Mouse (Mus musculus) T-helper 1 cell (primary cell): ENCODE measurements around the gene Dcakd.

ENCODE experiments used
- in situ Hi-C: fragments of 300-600 bp; cut with MboI, MseI; formaldehyde crosslinking; loops from one replicate; pipeline ENCODE4 v1.15.1; 2025; ENCODE audit warnings: high pct_unique_total_duplicates

The Dcakd gene

DNA sequence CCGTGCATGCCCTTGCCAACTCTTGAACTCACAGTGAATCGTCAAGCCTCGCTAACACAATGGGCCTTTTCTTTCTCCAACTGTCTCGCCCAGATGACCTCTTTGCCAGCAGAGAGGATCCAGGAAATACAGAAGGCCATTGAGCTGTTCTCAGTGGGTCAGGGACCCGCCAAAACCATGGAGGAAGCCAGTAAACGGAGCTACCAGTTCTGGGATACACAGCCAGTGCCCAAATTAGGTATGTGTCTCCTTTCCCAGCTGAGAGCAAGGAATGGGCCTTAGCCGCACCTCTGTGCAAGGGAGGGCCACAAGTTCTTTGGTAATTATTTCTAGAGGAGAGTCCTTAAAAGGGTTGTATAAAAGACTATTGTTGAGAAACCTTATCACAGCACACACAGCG is 18.2 kb upstream of the Dcakd start:
- in situ Hi-C loops, result no loop called here

DNA sequence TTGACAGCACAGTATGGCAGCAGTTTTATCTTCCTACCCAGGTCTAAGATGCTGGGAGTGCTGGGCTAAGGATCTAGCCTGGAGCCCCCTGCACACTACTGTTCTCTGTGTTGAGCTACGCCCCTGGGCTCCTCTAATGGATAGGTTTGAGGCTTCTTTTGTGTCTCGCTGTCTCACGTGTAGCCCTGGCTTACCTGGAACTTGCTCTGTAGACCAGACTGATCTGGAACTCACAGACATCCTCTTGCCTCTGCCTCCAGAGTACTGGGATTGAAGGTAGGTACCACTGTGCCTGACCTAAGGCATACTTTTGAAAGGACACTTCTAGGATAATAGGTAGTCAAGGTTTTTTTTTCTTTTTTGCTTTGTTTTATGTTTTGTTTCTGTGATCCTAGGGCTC is 15.8 kb upstream of the Dcakd start:
- in situ Hi-C loops, result no loop called here

DNA sequence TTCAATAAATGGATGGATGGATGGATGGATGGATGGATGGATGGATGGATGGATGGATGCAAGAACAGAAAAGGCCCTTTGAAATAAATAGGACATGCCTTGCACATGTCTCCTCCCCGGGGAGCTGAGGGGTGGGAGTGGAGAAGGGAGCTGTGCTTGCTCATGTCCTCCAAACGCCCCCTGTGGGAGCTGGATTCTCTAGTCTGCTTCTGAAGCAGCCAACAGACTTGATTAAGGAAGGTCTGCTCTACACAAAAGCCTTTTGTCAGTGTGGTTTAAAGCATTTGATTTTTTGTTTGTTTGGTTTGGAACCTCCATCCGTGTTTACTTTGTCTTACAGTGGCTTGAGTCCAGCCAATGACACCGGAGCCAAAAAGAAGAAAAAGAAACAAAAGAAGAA is 14.7 kb upstream of the Dcakd start:
- in situ Hi-C loops, result no loop called here

DNA sequence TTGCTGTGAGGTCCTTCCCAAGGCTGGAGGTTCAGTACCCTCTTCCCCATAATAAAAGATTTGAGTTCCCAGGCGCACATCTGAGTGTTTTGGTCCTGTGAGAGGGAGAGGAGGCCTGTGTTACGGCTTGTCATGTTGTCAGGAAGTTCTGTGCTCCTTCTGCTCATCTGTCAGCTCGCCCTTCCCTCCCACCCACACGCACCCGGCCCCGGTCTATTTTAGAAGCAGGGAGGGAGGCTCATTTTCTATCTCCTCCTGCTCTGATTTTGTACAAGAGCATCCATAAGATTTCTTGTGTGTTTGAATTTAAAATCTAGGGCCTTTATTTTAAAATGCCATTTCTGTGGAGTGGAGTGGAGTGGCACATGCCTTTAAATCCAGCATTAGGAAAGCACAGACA is 9.9 kb upstream of the Dcakd start:
- in situ Hi-C loops, result no loop called here

DNA sequence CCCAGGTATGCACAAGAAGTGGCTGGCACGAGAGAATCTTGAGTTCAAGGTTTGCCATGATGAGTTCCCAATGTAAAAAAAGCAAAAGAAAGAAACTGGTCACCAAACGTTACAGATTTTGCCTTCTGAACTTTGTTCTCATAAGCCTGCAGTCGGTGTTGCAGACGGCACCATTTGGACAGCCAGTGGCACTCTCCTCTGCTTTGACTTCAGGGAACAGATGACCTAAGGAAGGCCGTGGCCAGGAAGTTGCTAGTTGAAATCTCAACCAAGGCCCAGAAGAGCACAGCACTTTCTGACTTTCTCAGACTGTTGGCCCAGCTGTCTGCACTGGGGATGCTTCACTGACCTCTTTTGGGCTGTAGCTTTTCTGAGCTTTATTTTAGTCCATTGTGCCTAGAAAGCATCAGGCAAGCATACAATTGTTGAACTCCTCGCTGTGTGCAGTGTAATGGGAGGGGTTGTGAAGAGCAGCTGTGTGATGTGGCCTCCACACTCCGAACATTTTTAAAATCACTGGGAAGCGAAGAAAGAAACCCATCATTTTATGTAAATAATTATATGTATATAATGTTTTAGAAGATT is 8.8 kb upstream of the Dcakd start:
- in situ Hi-C loops, result no loop called here

DNA sequence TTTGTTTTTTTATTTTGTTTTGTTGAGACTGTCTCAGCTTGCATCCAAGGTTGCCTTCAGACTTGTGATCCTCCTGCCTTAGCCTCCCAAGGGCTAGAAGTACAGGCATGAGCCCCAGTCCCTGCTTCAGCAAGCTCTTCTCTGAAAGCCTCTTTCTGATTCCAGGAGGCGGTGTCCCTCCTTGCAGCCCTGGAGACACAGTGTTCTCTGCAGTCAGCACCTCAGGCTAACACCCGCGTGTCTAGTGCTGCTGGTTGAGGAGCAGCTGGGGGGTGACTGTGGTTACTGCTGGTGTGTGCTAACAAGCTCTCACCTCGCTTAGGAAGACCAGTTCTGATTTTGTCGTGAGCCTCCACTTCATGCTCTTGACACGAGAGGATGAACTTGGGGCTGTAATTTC is 6.9 kb upstream of the Dcakd start:
- in situ Hi-C loops, result no loop called here

DNA sequence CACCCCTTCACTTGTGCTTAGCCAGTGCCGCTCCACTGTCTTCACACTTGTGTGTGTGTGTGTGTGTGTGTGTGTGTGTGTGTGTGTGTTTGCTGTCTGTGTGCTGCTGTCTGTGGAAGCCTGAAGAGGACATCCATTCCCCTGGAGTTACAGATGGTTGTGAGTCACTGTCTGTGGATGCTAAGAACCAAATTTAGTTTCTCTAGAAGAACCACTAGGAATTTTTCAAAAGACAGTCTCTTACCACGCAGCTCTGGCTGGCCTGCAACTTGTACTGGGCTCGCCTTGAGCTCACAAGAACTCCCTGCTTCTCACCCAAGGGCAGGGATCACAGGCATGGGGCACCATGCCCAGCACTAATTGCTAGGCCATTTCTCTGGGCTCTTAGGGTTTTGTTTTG is 4.9 kb upstream of the Dcakd start:
- in situ Hi-C loops, result no loop called here

DNA sequence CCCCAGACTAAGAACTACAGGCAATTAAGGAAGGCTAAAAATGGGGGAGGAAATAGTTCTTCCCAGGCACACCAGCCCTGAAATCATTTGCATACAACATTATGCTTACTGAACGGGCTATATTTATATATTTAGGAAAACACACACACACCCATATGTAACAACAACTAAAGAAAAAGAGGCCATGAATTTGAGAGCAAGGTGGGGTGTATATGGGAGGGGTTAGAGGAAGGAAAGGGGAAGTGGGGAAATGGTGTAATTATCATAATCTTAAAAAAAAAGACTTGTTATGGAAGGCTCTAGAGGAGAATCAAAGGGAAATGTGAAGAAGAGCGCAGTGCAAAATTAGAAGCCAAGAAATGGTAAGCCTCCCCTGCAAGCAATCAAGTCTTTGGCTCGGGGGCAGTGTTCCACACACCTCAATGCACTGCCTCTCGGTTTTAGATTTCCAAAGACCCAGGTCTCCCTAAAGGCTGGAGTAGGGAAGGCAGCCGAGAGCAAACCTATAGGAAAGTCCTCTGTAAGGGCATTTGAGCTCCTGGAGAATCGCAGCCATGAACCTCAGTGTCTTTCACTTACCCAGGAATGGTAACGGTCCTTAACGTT is 460 bp downstream of the Dcakd start:
- in situ Hi-C loops, result no loop called here

DNA sequence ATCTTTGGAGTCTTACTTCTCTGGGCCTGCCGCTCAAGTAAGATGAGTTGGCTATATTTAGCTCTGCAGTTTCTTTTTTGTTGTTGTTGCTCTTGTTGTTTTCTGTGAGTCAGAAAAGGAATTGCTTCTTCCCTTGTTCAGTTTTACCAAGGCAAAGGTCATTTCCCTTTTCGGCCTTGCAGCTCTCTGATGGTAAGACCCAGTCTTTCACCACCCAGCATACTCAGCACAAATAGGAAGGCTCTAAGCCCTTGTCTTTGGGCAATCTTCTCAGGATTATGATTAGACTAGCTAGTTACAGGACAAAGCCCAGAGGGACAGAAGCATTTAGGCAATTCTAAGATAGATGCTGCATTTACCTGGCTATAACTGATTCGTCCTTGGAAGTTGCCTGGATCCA is 1.2 kb downstream of the Dcakd start:
- in situ Hi-C loops, result no loop called here

DNA sequence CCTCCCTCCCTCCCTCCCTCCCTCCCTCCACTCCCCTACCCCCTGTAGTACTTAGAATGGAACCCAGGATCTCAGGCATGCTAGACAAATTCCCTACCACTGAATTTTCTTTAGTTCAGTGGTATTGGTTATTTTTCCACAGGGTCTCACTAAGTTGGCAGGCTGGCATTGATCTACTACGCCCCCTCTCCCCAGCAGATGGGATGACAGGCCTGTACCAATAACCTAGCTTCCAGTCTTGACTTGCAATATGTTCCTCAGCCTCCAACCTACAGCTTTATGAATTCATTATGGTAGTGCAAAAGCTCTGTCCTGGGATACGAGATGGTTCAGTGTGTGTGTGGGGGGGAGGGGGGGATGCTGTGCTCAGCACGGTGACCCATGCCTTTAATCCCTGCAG is 4.2 kb downstream of the Dcakd start:
- in situ Hi-C loops, result no loop called here

DNA sequence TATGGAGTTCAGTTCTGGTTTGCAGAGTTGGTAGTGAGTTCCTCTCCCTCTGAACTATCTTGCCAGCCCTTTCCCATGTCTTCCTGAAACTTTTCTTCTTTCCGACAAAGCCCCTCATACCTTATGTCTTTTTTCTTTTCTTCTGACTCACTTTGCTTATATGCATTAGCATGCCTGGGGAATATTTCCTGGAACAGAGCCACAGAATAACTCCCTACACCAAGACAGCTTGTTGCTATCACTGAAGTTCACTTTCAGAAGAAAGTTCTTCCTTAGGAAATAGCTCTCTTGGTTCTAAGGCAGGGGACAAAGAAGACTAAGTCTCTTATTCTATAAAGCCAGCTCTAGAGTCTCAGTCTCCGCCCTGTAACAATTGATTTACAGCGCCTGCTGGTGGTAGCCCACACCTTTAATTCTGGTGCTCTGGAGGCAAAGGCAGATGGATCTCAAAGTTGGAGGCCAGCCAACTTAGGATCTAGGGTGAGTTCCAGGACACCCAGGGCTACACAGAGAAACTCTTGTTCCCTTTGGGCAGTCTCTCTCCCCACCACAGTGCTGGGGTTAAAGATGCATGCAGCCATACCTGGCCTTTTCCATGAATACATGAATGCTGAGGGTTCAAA is 7.3 kb downstream of the Dcakd start:
- in situ Hi-C loops, result no loop called here

DNA sequence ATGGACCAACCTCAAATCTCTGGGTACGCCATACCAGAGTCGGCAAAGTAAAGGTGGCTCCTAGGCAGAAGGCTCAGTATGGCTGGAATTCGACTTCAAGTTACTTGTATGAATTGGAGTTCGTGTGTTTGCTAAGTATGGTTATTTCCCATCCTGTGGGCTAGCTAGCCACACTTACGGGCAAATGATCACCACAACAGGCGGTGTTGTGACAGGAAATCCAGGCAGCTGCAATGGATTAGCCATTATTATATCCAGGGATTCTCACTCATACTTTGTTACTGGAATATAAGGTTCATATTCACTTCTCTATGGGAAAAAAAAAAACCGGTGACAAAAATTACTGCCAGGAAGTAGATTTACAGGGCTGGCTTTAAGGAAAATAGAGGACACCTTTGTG is 8.8 kb downstream of the Dcakd start:
- in situ Hi-C loops, result no loop called here

DNA sequence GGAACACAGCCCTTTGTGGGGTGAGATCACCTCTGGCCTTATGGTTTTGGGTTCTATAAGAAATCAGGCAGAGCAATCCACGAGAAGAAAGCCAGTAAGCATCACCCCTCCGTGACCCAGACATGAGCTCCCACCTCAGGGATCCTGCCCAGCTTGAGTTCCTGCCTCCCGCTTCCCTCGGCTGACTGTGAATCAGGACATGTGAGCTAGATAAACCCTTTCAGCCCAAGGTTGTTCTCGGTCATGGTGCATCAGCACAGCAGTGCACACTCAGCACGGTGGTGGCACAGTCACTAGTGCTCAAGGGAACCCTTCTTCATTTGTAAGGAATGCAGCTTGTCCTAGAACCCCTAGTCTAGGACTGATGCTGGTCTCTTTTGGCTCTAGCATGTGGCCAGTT is 9.3 kb downstream of the Dcakd start:
- in situ Hi-C loops, result no loop called here

DNA sequence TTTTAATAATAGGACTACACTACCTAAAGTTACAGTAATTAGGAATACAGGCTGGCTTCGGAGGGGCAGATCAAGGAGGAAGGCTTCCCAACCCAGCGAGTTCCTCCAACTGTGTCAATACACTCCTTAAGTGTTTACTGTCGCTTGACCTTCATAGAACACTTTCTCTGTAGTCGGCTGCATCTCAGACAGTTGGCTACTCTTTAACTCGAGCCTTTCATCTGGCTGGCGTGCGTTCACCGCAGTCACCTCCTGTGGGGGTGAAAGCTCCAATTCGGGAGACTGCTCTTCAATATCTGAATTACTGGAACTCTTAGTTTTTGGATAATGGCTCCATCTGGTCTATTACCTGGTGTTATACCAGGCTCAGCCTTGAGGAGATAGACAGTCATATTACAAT is 10.5 kb downstream of the Dcakd start:
- in situ Hi-C loops, result no loop called here

DNA sequence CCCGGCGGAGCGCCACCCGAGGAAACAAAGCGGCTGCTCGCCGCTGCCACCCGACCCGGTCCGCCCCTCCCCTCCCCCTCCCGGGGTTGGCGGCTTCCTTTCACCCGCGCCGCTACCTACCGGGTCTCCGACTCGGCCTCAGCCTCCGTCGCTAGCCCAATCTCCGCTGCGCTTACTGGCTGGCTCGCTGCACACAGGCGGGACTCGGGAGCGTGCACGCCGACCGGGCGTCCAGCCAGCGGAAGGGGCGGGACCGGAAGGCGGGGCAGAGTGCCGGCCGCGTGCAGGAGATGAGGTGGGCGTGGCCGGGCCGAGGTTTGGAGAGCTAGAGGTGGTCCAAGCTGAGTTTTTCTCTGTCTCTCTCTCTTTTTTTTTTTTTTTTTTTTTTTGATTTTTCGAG is 11.2 kb downstream of the Dcakd start:
- in situ Hi-C loops, result no loop called here

DNA sequence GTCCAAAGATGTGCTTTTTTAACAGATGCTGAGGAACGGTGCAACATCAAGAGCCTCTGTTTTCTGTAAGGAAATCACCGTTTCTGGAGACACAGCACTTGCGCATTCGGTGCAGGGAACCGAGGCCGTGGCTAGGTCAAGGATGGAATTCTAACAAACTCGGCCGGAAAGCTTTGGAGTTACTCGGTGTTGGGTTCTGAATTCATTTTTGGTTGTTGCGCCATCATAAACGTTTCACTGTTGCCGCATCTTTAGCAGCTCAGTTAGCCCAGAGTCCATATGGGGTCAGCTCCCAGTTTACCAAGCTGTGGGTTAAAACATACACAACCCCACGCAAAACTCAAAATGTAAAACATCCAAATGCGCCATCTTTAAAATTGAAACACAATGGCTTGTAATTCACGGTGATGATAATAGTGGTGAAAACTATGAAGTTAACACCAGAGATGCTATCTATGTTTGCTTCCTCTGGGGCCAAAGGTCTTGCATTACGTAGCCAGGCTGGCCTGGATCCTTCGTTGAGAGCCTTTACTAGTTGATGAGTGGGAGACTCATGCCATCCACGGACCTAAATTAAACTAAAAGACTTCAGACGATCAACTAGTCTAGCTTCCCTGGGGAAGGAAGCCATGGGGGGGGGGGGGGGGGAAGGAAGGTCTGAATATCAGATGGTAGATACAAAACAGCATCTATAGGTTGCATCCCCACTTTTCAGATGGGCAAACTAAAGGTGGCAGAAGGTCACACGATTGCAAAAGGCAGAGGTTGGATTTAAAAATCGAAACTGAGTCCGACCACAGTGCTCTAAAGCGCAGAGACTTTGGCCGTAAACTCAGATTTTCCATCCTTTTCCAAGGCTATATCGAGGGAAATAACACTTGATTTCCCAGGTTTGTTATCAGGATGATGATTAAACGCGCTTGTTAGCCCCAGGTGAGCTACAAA is 12.0 kb downstream of the Dcakd start:
- in situ Hi-C loops, result no loop called here

DNA sequence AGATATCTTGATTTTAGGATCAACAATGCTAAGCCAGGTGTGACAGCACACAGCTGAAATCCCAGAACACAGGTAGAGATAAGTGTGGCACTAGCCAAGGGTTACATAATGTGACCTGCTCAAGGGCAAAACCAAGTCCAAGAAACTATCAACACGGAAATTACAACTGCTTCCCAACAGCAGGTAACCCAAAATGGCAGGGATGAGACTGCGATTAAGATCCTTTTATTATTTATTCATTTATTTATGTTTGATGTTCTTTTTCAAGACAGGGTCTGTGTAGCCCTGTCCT is 17.0 kb downstream of the Dcakd start:
- in situ Hi-C loops, result no loop called here

DNA sequence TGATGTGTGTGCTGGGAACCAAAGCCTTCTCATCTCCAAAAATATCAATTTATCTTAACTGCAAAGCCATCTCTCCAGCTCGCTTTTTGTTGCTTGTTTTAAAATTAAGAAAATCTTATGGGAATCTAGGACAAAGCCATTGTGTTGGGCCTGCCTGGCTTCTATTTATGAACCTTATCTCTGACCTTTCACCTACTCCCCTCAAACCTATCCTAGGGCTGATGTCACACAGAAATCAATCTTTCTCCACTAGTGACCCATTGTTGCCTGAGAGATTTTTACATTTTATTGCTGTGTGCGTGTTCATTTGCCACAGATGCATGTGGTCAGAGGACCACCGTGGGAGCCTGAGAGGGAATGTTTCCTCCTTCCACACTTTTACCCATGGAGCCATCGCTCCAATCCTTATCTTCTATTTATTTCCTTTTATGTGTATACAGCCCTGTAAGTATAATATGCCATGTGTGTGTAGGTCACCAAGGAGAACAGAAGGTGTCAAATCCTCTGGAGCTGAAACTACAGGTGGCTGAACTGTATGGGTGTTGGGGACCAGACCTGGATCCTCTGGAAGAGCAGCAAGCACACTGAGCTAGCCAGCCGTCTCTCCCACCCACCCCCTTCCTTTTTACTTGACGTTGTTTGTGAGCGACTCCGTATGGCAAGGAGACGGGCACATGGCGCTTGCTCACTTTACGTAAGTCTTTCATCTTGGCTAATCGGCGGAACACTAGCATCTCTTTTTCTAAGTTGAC is 17.5 kb downstream of the Dcakd start:
- in situ Hi-C loops, result no loop called here

DNA sequence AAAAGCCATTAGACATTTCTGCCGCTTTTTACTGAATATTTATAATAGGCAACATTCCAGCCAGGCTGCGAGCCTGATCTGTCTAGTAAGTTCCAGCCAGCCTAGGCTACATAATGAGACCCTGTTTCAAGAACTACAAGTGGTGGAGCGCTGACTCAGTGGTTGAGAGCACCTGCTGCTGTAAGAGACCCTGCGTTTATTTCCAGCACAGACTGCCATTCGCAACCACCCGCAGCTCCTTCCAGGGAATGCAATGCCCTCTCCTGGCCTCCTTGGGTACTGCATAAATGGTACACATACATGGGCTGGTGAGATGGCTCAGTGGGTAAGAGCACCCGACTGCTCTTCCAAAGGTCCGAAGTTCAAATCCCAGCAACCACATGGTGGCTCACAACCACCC is 18.9 kb downstream of the Dcakd start:
- in situ Hi-C loops, result no loop called here

DNA sequence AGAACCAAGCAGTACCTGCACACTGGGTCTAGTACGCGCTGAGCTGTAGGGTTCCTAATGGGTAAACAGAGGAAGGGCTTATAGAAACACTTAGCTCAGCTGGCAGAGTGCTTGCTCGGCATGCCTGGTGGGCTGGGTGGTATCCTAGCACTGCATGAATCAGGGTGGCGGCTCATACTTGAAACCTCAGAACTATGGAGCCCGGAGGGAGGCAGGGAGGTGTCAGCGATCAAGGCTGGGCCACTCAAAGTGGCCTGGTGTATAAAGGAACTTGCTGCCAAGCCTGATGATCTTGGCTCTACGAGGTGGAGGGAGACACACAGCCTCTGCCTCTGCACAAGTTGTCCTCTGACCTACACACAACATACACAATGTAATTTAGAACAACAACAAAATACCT is 19.6 kb downstream of the Dcakd start:
- in situ Hi-C loops, result no loop called here

DNA sequence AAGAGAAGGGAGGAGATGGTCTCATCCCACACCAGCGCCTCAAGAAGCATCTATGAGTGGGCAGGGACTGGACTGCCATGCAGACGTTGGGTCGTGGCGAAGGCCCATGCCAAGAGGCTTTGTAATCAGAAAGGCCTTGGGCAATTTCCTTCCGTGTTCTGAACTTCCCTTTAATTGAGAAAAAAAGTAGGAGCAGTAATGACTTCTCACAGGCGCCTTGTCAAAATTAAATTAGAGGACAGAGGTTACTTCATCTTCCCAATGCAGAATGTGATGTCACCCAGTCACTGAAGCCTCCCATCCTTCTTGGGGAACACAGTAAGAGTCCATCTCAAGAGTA is 21.2 kb downstream of the Dcakd start:
- in situ Hi-C loops, result no loop called here

DNA sequence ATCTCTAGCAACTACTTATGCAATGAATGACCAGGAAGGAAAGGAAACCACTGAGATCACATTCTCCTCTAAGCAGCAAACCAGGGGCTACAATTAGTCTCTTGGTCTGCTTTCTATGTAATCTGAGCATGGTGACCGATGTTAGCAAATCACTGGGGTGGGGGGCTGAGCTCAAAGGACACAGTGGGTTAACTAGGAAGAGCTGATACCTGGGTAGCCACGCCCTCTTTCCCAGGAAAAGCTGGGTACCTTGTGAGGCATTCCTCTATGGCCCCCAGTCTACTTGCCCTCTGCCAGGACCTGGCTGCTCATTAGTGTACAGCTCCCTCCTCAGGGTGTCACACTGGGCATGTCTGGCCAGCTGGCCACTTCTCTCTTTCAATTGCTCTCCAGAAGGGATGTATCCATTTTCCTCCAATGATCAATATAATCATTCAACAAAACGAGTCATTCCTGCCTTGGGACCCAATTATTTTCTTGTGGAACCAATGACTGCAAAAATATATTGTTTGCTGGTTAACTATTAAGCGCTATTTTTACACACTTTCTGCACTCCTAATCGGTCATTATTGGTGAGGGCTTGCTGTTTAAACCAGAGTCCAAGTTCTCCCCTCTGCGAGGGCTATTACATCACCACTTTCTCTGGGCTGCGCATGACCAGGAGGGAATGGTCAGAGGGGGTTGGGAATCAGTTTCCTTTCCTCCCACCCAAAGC is 21.7 kb downstream of the Dcakd start:
- in situ Hi-C loops, result no loop called here
